Mouse (Mus musculus): ENCODE data around the gene Ice1. TPM values are rescaled to one million over a fixed set of nuclear protein-coding genes. Genes with fewer than 3 reads are reported as not detected.

Ice1 gene
- polyA plus RNA-seq, 2 experiments: 5.9 to 9.6 TPM

- H3K4me2 ChIP-seq (ENCODE audit: low read depth): no peak overlapping the region
- H3K27ac ChIP-seq: no peak overlapping the region
- no peaks in the 10 kb centered on the region for H3K27me3 ChIP-seq (ENCODE audit: control insufficient read depth, insufficient read depth, low read length)
- H3K4me1 ChIP-seq (replicated peaks; ENCODE audit: control insufficient read depth in 2 of 2, insufficient read depth in 2 of 2, low read length in 1 of 2): no peaks in the 10 kb centered on the region
- H3K4me3 ChIP-seq (ENCODE audit: insufficient read depth in 1 of 2, low read depth in 2 of 2, low read length in 2 of 2): no peak overlapping the region
- no peak overlapping the region for H3K9ac ChIP-seq (replicated peaks)
- no peaks in the 10 kb centered on the region for H3K36me3 ChIP-seq (replicated peaks; ENCODE audit: control insufficient read depth, insufficient read depth, low read depth)
- ATAC-seq (ENCODE audit: insufficient read depth): no peak
- no peak for DNase-seq (ENCODE audit: low read depth in 3 of 3, low spot score in 3 of 3)
- H3K9me3 ChIP-seq (ENCODE audit: control insufficient read depth, low read length): no peaks in the 10 kb centered on the region
- TF ChIP-seq EP300 (IDR thresholded peaks at IDR 0.05; ENCODE audit: low read depth) (no peak), CTCF (IDR thresholded peaks at IDR 0.05; ENCODE audit: low read depth) (no peak)
- 48% methylated on average over 5 of the region's 5 CpGs for WGBS (ENCODE audit: insufficient replicate concordance)
These were observed 40.3 kb upstream of the Ice1 start for GRCm38 (mm10) chr13:70677689-70678088.

- no peaks in the 10 kb centered on the region for H3K4me1 ChIP-seq (replicated peaks; ENCODE audit: control insufficient read depth in 2 of 2, insufficient read depth in 2 of 2, low read length in 1 of 2)
- WGBS (ENCODE audit: insufficient replicate concordance): 49% methylated on average over 20 of the region's 20 CpGs
- no peak overlapping the region for H3K9ac ChIP-seq (replicated peaks)
- no peak for TF ChIP-seq CTCF (IDR thresholded peaks at IDR 0.05; ENCODE audit: low read depth)
- no peak for TF ChIP-seq EP300 (IDR thresholded peaks at IDR 0.05; ENCODE audit: low read depth)
- H3K9me3 ChIP-seq (ENCODE audit: control insufficient read depth, low read length): no peaks in the 10 kb centered on the region
- no peak overlapping the region for H3K4me3 ChIP-seq (ENCODE audit: insufficient read depth in 1 of 2, low read depth in 2 of 2, low read length in 2 of 2)
- ATAC-seq (ENCODE audit: insufficient read depth) (no peak), DNase-seq (ENCODE audit: low read depth in 3 of 3, low spot score in 3 of 3) (no peak)
- H3K27ac ChIP-seq: no peak overlapping the region
- H3K36me3 ChIP-seq (replicated peaks; ENCODE audit: control insufficient read depth, insufficient read depth, low read depth): no peaks in the 10 kb centered on the region
- no peak overlapping the region for H3K4me2 ChIP-seq (ENCODE audit: low read depth)
- H3K27me3 ChIP-seq (ENCODE audit: control insufficient read depth, insufficient read depth, low read length): no peaks in the 10 kb centered on the region
These were observed 39.1 kb upstream of the Ice1 start for GRCm38 (mm10) chr13:70676243-70677183.

GRCm38 (mm10) chr13:70674998-70675397 lies 37.6 kb upstream of the Ice1 start:
- Histone ChIP-seq H3K27me3 (ENCODE audit: control insufficient read depth, insufficient read depth, low read length) (no peaks in the 10 kb centered on the region), H3K4me2 (ENCODE audit: low read depth) (no peak overlapping the region), H3K4me3 (ENCODE audit: insufficient read depth in 1 of 2, low read depth in 2 of 2, low read length in 2 of 2) (no peak overlapping the region), H3K9me3 (ENCODE audit: control insufficient read depth, low read length) (no peaks in the 10 kb centered on the region), H3K4me1 (replicated peaks; ENCODE audit: control insufficient read depth in 2 of 2, insufficient read depth in 2 of 2, low read length in 1 of 2) (no peaks in the 10 kb centered on the region), H3K9ac (replicated peaks) (no peak overlapping the region), H3K27ac (no peak overlapping the region), H3K36me3 (replicated peaks; ENCODE audit: control insufficient read depth, insufficient read depth, low read depth) (no peaks in the 10 kb centered on the region)
- TF ChIP-seq EP300 (IDR thresholded peaks at IDR 0.05; ENCODE audit: low read depth) (no peak), CTCF (IDR thresholded peaks at IDR 0.05; ENCODE audit: low read depth) (no peak)
- DNase-seq (ENCODE audit: low read depth in 3 of 3, low spot score in 3 of 3): no peak
- 79% methylated on average over 10 of the region's 10 CpGs for WGBS (ENCODE audit: insufficient replicate concordance)
- no peak for ATAC-seq (ENCODE audit: insufficient read depth)

GRCm38 (mm10) chr13:70670080-70670479 lies 32.6 kb upstream of the Ice1 start:
- H3K9me3 ChIP-seq (ENCODE audit: control insufficient read depth, low read length): no peaks in the 10 kb centered on the region
- DNase-seq (ENCODE audit: low read depth in 3 of 3, low spot score in 3 of 3) (no peak), ATAC-seq (ENCODE audit: insufficient read depth) (no peak)
- no peak overlapping the region for H3K9ac ChIP-seq (replicated peaks)
- WGBS (ENCODE audit: insufficient replicate concordance): 52% methylated on average over 4 of the region's 4 CpGs
- H3K4me3 ChIP-seq (ENCODE audit: insufficient read depth in 1 of 2, low read depth in 2 of 2, low read length in 2 of 2): no peak overlapping the region
- no peak overlapping the region for H3K4me2 ChIP-seq (ENCODE audit: low read depth)
- no peaks in the 10 kb centered on the region for H3K36me3 ChIP-seq (replicated peaks; ENCODE audit: control insufficient read depth, insufficient read depth, low read depth)
- no peaks in the 10 kb centered on the region for H3K4me1 ChIP-seq (replicated peaks; ENCODE audit: control insufficient read depth in 2 of 2, insufficient read depth in 2 of 2, low read length in 1 of 2)
- H3K27ac ChIP-seq: no peak overlapping the region
- no peaks in the 10 kb centered on the region for H3K27me3 ChIP-seq (ENCODE audit: control insufficient read depth, insufficient read depth, low read length)
- TF ChIP-seq EP300 (IDR thresholded peaks at IDR 0.05; ENCODE audit: low read depth): no peak
- TF ChIP-seq CTCF (IDR thresholded peaks at IDR 0.05; ENCODE audit: low read depth): no peak

GRCm38 (mm10) chr13:70659715-70660114 lies 22.3 kb upstream of the Ice1 start:
- Histone ChIP-seq H3K4me1 (replicated peaks; ENCODE audit: control insufficient read depth in 2 of 2, insufficient read depth in 2 of 2, low read length in 1 of 2) (no peaks in the 10 kb centered on the region), H3K36me3 (replicated peaks; ENCODE audit: control insufficient read depth, insufficient read depth, low read depth) (no peaks in the 10 kb centered on the region), H3K4me3 (ENCODE audit: insufficient read depth in 1 of 2, low read depth in 2 of 2, low read length in 2 of 2) (no peak overlapping the region), H3K9me3 (ENCODE audit: control insufficient read depth, low read length) (no peaks in the 10 kb centered on the region), H3K4me2 (ENCODE audit: low read depth) (no peak overlapping the region), H3K27ac (no peak overlapping the region), H3K9ac (replicated peaks) (no peak overlapping the region), H3K27me3 (ENCODE audit: control insufficient read depth, insufficient read depth, low read length) (no peaks in the 10 kb centered on the region)
- 35% methylated on average over 4 of the region's 4 CpGs for WGBS (ENCODE audit: insufficient replicate concordance)
- TF ChIP-seq EP300 (IDR thresholded peaks at IDR 0.05; ENCODE audit: low read depth) (no peak), CTCF (IDR thresholded peaks at IDR 0.05; ENCODE audit: low read depth) (no peak)
- DNase-seq (ENCODE audit: low read depth in 3 of 3, low spot score in 3 of 3) (no peak), ATAC-seq (ENCODE audit: insufficient read depth) (no peak)

Measured in liver, embryonic 14.5 days (tissue).